Mouse (Mus musculus) frontal cortex, postnatal 10 days (tissue): ENCODE measurements around the gene B3galt4.

ENCODE experiments used
- DNase-seq, 2 experiments: peaks; one replicate each; pipeline ENCODE4 v3.0.0; 2022; ENCODE audit warnings: low spot score in 2 of 2, mixed read lengths in 1 of 2

B3galt4 gene

DNA sequence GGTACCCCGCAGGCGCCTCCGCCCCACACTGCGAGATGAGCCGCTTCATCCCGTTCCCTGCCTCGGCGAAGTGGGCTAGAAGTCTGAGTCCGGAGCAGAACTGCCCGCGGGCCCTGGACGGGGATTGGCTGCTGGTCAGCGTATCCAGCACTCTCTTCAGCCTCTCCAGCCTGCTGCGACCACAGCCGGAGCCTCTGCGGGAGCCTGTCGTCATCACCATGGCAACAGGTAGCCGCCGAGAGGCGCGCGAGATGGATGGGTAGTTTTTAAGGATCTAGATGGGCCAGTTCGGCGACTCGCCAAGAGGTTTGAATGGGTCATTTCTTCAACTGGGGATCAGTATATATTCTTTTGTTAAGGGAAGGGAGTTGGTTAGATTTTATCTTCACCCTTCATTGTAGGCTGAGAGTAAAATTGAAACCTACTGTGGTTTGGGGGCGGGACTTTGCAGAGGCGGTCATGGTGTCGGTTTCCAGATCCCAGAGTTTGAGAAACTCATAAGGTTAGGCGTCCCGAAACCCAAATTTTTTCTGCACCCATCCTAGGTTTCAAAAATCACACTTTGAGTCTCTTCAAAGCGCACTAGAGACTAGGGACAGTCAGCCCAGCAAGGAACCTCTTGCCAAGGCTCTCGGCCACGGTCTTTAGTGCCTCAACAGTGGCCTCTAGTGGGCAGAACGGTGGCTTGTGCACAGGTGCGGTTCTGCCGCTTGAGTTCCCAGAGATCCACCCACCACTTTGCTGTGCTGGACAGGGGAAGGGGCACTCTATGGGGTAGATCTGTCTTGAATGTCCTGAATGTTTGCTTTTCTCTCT lies 30.8 kb downstream of the B3galt4 start:
- DNase-seq: peak; percentile 66 to 74

- DNase-seq: peak in 1 of 2 experiments; percentile 51
Observed at GRCm38 (mm10) chr17:33919351-33920281, 31.7 kb downstream of the B3galt4 start.

DNA sequence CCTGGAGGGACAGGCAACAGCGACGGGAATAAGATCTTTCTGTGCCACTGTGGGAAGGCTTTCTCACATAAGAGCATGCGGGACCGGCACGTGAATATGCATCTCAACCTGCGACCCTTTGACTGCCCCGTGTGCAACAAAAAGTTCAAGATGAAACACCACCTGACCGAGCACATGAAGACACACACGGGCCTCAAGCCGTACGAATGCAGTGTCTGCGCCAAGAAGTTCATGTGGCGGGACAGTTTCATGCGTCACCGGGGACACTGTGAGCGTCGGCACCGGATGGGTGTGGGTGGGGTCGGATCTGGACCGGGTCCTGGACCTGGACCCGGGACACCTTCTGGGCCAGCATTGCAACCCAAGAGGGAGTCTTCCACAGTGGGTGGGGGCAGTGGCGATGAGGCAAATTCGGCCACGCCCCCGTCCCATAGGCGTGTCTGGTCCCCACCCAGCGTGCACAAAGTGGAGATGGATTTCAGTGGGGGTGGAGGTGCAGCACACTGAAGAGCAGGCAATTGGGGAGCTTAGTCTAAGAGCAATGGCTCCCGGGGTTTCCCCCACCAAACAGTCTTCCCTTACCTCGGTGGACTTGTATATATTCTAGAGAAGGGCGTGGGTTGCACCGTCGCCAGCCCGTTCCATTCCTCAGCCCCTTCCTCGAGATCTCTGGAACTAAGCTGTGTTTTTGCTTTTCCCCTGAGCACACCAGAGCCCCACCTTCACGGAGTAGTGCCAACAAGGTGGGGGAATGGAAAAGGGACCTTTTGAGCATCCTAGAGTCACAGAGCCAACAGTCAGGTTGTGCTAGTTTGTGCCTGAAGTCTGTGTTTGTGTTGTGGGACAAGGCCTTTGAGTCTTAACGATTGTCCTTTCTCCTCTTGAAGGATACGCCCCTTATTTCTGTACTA lies 32.7 kb downstream of the B3galt4 start:
- DNase-seq: no peak

- peak in 1 of 2 experiments; percentile 18 for DNase-seq
Observed at GRCm38 (mm10) chr17:33917656-33918292, 33.5 kb downstream of the B3galt4 start.

DNA sequence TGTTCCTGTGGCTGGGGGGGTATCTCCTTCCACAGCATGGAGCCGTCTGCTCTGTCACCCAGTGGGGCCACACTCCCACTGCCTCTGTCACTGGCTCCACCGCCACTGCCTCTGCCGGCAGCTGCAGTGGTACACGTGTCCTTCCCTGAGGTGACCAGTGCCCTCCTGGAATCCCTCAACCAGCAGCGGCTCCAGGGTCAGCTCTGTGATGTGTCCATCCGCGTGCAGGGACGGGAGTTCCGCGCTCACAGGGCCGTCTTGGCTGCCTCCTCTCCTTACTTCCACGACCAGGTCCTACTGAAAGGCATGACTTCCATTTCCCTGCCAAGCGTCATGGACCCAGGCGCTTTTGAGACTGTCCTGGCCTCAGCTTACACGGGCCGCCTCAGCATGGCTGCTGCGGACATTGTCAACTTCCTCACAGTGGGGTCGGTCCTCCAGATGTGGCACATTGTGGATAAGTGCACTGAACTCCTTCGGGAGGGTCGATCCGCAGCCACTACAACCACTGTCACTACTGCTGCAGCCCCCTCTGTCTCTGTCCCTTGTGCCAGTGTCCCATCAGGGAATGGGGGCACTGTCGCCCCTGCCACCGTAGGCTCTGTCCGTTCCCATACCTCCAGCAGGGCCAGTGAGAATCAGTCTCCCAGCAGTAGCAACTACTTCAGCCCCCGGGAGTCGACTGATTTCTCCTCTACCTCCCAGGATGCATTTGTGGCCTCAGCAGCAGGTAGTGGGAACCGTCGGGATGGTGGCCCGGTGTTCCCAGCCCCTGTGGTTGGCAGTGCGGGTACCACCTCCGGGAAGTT lies 34.2 kb downstream of the B3galt4 start:
- peak in 1 of 2 experiments; percentile 27 for DNase-seq

- no peak for DNase-seq
Observed at GRCm38 (mm10) chr17:33916294-33916693, 35.0 kb downstream of the B3galt4 start.

- DNase-seq: peak; percentile 94 to 95
Observed at GRCm38 (mm10) chr17:33915671-33916250, 35.5 kb downstream of the B3galt4 start, which contains the start of the genes Tapbp and Zbtb22. Gene Tapbp (plus strand): TSS chr17:33915899. Gene Zbtb22 (plus strand): TSS chr17:33915904.

- DNase-seq: no peak
Observed at GRCm38 (mm10) chr17:33914969-33915391, 36.3 kb downstream of the B3galt4 start.

GRCm38 (mm10) chr17:33913905-33914304 lies 37.4 kb downstream of the B3galt4 start:
- DNase-seq: no peak

DNA sequence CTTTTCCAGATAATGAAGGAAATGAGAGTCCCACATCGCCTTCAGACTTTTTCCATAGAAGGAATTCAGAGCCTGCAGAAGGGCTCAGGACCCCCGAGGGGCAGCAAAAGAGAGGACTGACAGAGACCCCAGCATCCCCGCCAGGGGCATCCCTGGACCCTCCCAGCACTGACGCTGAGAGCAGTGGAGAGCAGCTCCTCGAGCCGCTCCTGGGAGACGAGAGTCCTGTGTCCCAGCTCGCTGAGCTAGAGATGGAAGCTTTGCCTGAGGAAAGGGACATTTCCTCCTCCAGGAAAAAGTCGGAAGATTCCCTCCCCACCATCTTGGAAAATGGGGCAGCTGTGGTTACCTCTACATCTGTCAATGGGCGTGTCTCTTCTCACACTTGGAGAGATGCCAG lies 38.0 kb downstream of the B3galt4 start:
- no peak for DNase-seq

- DNase-seq: no peak
Observed at GRCm38 (mm10) chr17:33911813-33912414, 39.4 kb downstream of the B3galt4 start.

DNA sequence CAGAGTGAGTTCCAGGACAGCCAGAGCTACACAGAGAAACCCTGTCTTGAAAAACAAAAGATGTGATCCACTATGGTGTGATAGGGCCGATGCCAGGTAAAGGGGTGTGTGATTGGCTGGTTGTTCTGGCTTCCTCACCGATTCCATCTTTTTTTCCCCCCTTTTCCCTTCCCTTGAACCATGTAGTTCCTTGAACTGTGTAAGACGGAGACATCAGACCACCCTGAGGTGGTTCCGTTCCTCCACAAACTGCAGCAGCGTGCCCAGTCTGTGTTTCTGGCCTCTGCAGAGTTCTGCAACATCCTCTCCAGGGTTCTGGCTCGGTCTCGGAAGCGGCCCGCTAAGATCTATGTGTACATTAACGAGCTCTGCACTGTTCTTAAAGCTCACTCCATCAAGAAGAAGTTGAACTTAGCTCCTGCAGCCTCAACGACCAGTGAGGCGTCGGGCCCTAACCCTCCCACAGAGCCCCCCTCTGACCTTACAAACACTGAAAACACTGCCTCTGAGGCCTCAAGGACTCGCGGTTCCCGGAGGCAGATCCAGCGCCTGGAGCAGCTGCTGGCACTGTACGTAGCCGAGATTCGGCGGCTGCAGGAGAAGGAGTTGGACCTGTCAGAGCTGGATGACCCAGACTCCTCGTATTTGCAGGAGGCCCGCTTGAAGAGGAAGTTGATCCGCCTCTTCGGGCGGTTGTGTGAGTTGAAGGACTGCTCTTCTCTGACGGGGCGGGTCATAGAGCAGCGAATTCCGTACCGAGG lies 40.1 kb downstream of the B3galt4 start:
- DNase-seq: peak in 1 of 2 experiments; percentile 34

- peak in 1 of 2 experiments; percentile 5 for DNase-seq
Observed at GRCm38 (mm10) chr17:33910346-33911051, 40.8 kb downstream of the B3galt4 start.

GRCm38 (mm10) chr17:33909869-33910250 lies 41.4 kb downstream of the B3galt4 start:
- DNase-seq: peak in 1 of 2 experiments; percentile 27

DNA sequence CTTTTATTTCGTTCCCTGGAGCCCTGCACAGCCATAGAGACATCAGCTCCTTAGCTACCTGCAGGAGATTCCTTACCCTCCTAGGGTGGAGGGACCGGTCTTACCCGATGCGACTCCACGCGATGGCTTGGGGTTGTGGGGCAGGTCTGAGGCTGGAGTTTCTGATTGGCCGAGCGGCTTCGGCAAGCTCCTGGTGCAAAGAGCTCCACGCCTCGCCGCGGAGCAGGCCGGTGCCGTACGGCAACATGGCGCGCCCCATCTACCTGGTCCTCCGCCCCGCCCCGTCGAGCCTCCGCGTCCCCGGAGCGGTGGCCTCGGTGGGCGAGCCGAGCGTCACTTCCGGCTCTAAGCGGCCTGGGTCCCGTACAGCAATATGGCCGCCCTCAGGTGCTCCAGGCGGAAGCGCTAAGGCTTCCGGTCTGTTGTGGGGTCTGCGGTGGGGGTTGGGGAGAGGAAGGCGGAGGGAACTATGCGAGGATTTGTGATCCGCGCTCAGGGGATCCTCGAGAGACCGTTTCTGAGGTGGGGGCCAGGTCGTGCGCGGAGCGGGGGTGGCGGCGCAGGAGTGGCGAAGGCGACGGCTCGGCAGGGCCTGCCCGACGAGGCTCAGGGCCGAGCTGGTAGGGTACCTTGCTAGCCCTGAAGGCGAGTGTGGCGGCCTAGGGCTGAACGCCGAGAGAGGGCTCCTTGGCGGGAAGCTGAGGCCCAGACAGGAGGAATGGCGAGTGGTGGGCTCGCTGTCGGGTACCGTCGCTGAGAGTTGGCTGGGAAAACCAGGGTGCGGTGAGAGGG lies 42.0 kb downstream of the B3galt4 start, which contains the start of gene Daxx:
TSS of gene Daxx (plus strand) at position 338 of the 792 bp plus-strand sequence.
- peak; percentile 98 to 99 for DNase-seq

- peak; percentile 71 to 73 for DNase-seq
Observed at GRCm38 (mm10) chr17:33908331-33909076, 42.8 kb downstream of the B3galt4 start.
